Mouse (Mus musculus): ENCODE results near the gene Fam240b.

GRCm38 (mm10) chr13:64467886-64468285 is 29.7 kb downstream of the Fam240b start:
- TF ChIP-seq CTCF (IDR thresholded peaks at IDR 0.05; ENCODE audit: insufficient read depth, low read length) = no peak
- TF ChIP-seq POLR2A (IDR thresholded peaks at IDR 0.05; ENCODE audit: borderline replicate concordance, extremely low read depth, low read depth, low read length) = no peak
